Mouse (Mus musculus) C2C12 (cell line): ENCODE measurements around the gene Cdyl2.

ENCODE experiments used
- CEBPB ChIP-seq: IDR thresholded peaks from one replicate; pipeline ENCODE4 v1.6.1; 2011; ENCODE audit warnings: low read depth, mild to moderate bottlenecking, control low read depth, moderate library complexity
- CTCF ChIP-seq: IDR thresholded peaks from one replicate; pipeline ENCODE4 v1.5.1; 2011; ENCODE audit not compliant: control insufficient read depth, insufficient read depth, insufficient read length
- FOSL1 ChIP-seq: IDR thresholded peaks from one replicate; pipeline ENCODE4 v1.8.0; 2011; ENCODE audit warnings: mild to moderate bottlenecking, low read length; ENCODE audit not compliant: poor library complexity, insufficient read depth, severe bottlenecking
- MAX ChIP-seq: IDR thresholded peaks from one replicate; pipeline ENCODE4 v1.6.1; 2011; ENCODE audit warnings: mild to moderate bottlenecking, control low read depth
- MYOD1 ChIP-seq: IDR thresholded peaks from one replicate; pipeline ENCODE4 v1.6.1; 2011; ENCODE audit warnings: low read depth; ENCODE audit not compliant: control insufficient read depth, insufficient read length
- MYOG ChIP-seq: IDR thresholded peaks from one replicate; pipeline ENCODE4 v1.6.1; 2011; ENCODE audit not compliant: control insufficient read depth, insufficient read length; ENCODE audit errors: extremely low read depth
- USF1 ChIP-seq: IDR thresholded peaks from one replicate; pipeline ENCODE4 v1.6.1; 2011; ENCODE audit warnings: low read depth, mild to moderate bottlenecking, control low read depth, moderate library complexity

GRCm38 (mm10) chr8:116654881-116655280, 77.9 kb downstream of the Cdyl2 start:
- no peak for TF ChIP-seq CTCF
- TF ChIP-seq CEBPB, result no peak
- TF ChIP-seq MAX, result no peak
- no peak for TF ChIP-seq MYOG
- no peak for TF ChIP-seq USF1
- no peak for TF ChIP-seq MYOD1
- no peak for TF ChIP-seq FOSL1
